Mouse (Mus musculus) forebrain, embryonic 15.5 days (tissue): Measurements from ENCODE around the gene Zmat3. TPM values are rescaled to one million over a fixed set of nuclear protein-coding genes. Genes with fewer than 3 reads are reported as not detected.

ENCODE experiments used
- ATAC-seq: fragments of 200-750 bp; cut with Nextera tagmentation; replicated peaks from 2 replicates; pipeline ENCODE4 v1.8.0; 2017; ENCODE audit warnings: mild to moderate bottlenecking, moderate TSS enrichment, moderate library complexity
- H3K27ac ChIP-seq: fragments of 300-500 bp; sonication (generic); replicated peaks from 2 replicates; pipeline ENCODE4 v1.5.1; 2015; ENCODE audit warnings: mild to moderate bottlenecking, inconsistent platforms
- H3K27me3 ChIP-seq: fragments of 300-500 bp; sonication (generic); 2 replicates; pipeline ENCODE4 v1.6.1; 2015; ENCODE audit warnings: inconsistent platforms
- H3K36me3 ChIP-seq: fragments of 300-500 bp; sonication (generic); 2 replicates; pipeline ENCODE4 v1.6.1; 2015; ENCODE audit warnings: mild to moderate bottlenecking, inconsistent platforms
- H3K4me1 ChIP-seq: fragments of 300-500 bp; sonication (generic); 2 replicates; pipeline ENCODE4 v1.6.1; 2015; ENCODE audit warnings: inconsistent platforms
- H3K4me2 ChIP-seq: fragments of 300-500 bp; sonication (generic); replicated peaks from 2 replicates; pipeline ENCODE4 v1.6.1; 2015; ENCODE audit warnings: mild to moderate bottlenecking, inconsistent platforms
- H3K4me3 ChIP-seq: fragments of 300-500 bp; sonication (generic); 2 replicates; pipeline ENCODE4 v1.5.1; 2015; ENCODE audit warnings: mild to moderate bottlenecking, inconsistent platforms
- H3K9ac ChIP-seq: fragments of 300-500 bp; sonication (generic); replicated peaks from 2 replicates; pipeline ENCODE4 v1.6.1; 2015; ENCODE audit warnings: mild to moderate bottlenecking, inconsistent platforms
- H3K9me3 ChIP-seq: fragments of 300-500 bp; sonication (generic); 2 replicates; pipeline ENCODE4 v1.6.1; 2016; ENCODE audit warnings: inconsistent platforms
- WGBS: fragments of 180-500 bp; shearing (Covaris S2); methylation state at CpG from one replicate; pipeline ENCODE4 v1.1.7; 2015; ENCODE audit warnings: mixed read lengths; 5-methylcytosine and 5-hydroxymethylcytosine counted together
- polyA plus RNA-seq: library from polyadenylated mRNA; unstranded; fragments of >200 nt; fragmentation: Nextera tagmentation; extraction: Ambion mirVana; gene quantifications from 2 replicates; pipeline ENCODE4 v1.2.1, GENCODE M21; 2015

Gene Zmat3
- 6.4 and 6.5 TPM in 2 replicates for polyA plus RNA-seq

DNA sequence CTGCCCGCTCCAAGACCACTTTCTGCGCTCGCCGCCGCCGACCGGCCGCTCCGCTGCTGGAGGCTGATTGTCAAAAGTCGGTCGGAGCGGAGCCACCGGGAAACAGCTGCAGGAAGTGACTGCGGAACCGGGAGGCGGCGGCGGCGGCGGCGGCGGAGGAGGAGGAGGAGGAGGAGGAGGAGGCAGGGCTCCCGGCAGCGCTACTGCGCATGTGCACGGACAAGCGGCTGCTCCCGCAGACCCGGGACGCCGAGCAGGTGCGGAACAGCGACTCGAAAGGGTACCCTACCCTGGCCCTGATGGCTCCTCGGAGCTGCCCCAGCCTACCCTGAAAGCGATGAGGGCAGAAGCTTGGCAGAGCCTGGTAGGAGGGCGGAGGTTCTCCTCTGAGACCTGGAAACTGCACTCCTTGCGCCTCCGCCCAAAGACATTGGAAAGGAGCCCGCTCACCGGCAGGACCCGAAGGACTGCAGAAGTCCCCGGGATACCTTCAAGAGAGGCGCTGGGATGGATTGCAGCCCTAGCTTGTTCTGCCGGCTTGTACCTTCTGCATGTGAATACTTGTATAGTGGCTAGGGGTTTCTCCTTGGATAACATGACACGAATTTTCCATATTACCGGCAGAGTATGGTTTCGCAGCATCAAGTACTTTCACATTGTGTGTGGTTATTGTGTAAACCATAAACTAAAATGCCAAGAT lies at the start of gene Zmat3:
Gene Zmat3, minus strand, starts transcription at position 469 of the 700 bp plus-strand sequence.
- peak within 1 kb of the TSS; percentile 66 for H3K4me2 ChIP-seq
- peak within 1 kb of the TSS; percentile 71 for H3K4me3 ChIP-seq
- H3K9me3 ChIP-seq: no peaks in the 10 kb centered on the region
- H3K27me3 ChIP-seq: no peaks in the 10 kb centered on the region
- ATAC-seq: peak; percentile 87
- no peaks in the 10 kb centered on the region for H3K36me3 ChIP-seq
- H3K4me1 ChIP-seq: peaks cover 11% of the 10 kb centered on the region
- H3K27ac ChIP-seq: peak within 1 kb of the TSS; percentile 84
- 4% methylated on average over 32 of the region's 48 CpGs for WGBS
- peak within 1 kb of the TSS; percentile 71 for H3K9ac ChIP-seq

DNA sequence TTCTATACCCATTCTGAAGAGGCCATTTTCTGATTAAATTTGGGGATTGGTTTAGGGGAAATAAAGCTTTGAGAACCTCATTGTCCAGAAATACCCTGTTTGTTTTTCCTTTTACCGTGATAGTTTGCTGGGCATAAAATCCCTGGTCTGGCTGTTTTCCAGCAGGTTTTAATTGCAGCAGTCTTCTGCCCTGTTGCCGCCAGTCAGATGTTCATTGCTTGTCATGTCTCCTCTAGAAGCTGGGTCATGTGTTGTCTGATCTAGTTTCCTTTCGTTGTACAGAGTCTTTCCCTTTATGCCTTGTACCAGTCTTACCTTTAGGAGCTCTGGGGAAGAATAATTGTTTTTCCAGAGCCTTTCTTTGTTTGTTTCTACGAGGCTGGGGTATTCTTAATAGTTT lies 48.6 kb upstream of the Zmat3 start:
- no peak overlapping the region for H3K9ac ChIP-seq
- H3K9me3 ChIP-seq: no peaks in the 10 kb centered on the region
- no peak overlapping the region for H3K4me3 ChIP-seq
- H3K27ac ChIP-seq: peak overlapping the region; percentile 31; the same call in 1 of the 2 replicates
- no peaks in the 10 kb centered on the region for H3K36me3 ChIP-seq
- H3K4me2 ChIP-seq: no peak overlapping the region
- no peak for ATAC-seq
- no peaks in the 10 kb centered on the region for H3K27me3 ChIP-seq
- WGBS: 3% methylated on average over 4 of the region's 4 CpGs
- peaks cover 14% of the 10 kb centered on the region for H3K4me1 ChIP-seq

DNA sequence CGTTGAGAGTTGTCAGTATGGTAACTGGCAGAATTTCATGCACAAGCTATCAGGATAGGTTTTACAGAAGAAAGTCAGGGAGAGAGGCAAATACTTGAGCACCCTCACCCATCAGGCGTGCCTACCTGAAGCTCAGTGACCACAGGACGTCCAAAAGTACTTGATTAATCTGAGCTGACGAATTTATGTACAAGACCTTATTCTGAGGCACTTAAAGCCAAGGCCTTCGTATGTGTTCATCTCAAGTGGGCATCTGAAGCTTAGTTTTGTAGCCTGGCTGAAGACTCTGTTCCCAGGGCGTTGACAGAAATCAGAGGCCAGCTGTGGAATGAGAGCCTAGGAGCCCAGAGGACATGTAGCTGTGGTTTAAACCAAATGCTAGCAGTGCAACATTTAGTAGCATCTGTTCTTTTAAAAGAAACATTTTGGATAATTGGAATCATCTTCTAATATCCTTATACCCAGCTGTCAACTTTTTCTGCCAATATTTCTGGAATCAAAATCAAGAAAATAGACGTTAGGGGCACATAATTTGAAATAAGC lies 46.8 kb upstream of the Zmat3 start:
- H3K9me3 ChIP-seq: no peaks in the 10 kb centered on the region
- no peak overlapping the region for H3K27ac ChIP-seq
- no peak overlapping the region for H3K9ac ChIP-seq
- ATAC-seq: no peak
- H3K4me3 ChIP-seq: no peak overlapping the region
- H3K4me2 ChIP-seq: no peak overlapping the region
- H3K27me3 ChIP-seq: no peaks in the 10 kb centered on the region
- WGBS: 77% methylated on average over 7 of the region's 7 CpGs
- peaks cover 14% of the 10 kb centered on the region for H3K4me1 ChIP-seq
- no peaks in the 10 kb centered on the region for H3K36me3 ChIP-seq

DNA sequence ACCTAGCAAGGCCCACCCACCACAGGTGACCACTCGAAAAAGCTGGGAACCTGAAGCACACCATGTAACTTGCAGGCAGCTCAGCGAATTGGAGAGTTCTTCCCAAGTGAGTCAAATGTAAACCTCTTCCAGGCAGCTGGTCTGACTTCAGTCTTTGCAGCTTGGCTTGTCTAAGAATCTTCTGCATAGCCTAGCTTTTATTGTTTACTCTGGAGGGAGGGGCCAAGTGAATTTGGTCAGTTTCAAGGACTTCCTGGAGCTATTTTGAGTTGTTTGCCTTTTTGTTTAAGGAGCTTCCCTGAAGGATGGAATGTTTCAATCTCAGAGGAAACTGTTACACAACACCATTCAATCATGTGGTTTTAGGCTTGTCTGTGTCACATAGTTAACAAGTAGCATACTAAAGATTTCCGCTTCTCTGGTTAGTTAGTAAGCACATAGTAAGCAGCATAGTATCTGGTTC lies 43.0 kb upstream of the Zmat3 start:
- H3K4me1 ChIP-seq: no peaks in the 10 kb centered on the region; the same call in none of the 2 replicates

DNA sequence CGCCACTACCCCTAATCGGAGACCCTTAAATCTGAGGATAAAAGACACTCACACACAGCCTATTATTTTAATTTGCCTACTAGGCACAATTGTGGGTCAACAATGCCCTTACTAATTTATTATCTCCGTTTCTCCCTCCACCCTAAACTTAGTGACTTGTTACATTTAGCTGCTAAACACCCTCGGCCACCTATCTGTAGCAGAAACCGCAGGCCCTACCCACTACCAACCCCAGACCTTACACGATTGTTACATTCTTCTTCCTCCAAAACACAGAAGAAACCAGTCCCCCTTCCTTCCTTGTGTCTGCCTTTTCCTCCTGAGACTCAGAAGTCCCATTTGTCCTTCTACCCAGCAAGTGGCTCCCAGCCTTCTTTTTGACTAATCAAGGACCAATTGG lies 41.0 kb upstream of the Zmat3 start:
- Histone ChIP-seq H3K27me3 (no peaks in the 10 kb centered on the region), H3K9me3 (no peaks in the 10 kb centered on the region), H3K9ac (no peak overlapping the region), H3K4me3 (no peak overlapping the region), H3K4me1 (peaks cover 2% of the 10 kb centered on the region), H3K36me3 (no peaks in the 10 kb centered on the region), H3K4me2 (no peak overlapping the region), H3K27ac (no peak overlapping the region)
- WGBS: 73% methylated on average over 6 of the region's 6 CpGs
- ATAC-seq: no peak

More for the DNA sequence above, 43.0 kb upstream of the Zmat3 start:
- H3K9me3 ChIP-seq: no peaks in the 10 kb centered on the region
- no peaks in the 10 kb centered on the region for H3K36me3 ChIP-seq
- H3K27ac ChIP-seq: no peak overlapping the region
- 94% methylated on average over 3 of the region's 3 CpGs for WGBS
- H3K4me3 ChIP-seq: no peak overlapping the region
- H3K27me3 ChIP-seq: no peaks in the 10 kb centered on the region
- no peak for ATAC-seq
- no peak overlapping the region for H3K9ac ChIP-seq
- no peak overlapping the region for H3K4me2 ChIP-seq

DNA sequence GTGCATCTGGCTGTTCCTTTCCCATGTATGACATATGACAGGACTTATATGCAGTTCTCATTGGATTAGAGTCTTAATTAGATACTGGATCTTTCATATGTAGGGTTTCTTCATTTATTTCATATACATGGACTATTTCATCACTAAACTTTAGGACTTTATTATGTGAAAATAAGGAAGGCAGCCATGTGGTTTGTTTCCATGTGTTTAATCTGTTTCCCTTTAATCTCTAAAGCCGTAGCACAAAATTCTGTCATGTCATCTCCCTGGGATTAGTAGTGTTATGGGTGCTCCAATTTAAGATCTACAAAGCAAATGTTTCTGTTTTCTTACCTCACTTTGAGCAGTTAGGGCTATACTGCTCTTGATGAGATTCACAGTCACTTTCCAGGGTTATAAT lies 39.9 kb upstream of the Zmat3 start:
- no peaks in the 10 kb centered on the region for H3K9me3 ChIP-seq
- H3K4me2 ChIP-seq: no peak overlapping the region
- WGBS: 88% methylated on average over 1 of the region's 1 CpGs
- H3K4me1 ChIP-seq: peaks cover 7% of the 10 kb centered on the region
- no peak overlapping the region for H3K4me3 ChIP-seq
- ATAC-seq: no peak
- no peak overlapping the region for H3K27ac ChIP-seq
- H3K27me3 ChIP-seq: no peaks in the 10 kb centered on the region
- no peaks in the 10 kb centered on the region for H3K36me3 ChIP-seq
- no peak overlapping the region for H3K9ac ChIP-seq

DNA sequence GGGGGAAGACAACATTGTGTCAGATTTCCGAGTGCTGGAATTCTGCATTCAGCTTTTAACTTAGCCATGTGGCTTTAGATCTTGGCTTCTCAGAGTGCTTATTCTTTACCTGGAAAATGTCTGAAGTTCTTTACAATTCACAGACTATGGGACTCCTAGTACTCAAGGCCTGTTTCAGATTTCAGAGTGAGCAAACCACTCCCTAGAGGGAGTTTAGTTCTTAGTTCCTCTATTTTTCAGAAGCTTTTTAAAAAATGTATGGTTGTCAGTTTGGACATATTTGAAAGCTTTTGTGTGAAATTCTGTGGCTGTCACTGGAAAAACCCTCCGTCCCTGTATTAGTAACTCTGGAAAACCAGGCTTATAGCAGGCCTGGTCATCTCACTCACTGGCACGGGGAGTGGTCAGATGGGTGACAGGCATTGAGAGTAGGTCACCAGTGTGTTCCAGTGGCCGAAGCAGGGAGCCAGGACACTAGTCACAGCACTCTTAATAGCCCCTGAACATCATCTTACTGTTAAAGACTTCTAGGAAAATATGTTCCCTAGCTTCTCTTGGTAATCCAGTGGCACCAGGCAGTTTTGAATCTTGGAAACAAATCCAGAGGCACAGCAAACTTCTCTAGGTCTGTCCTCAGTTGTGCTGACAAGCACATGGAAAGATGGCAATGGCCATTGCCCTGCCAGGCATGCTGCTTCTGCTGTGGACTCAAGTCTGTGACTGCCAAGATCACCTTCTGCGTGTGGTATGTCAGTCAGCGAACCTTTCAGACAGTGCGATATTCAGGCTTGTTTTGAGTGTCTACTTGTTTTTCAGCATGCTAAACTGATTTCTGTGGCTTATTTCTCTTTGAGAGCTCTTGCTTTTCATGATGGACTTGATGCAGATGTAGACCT lies 37.4 kb upstream of the Zmat3 start:
- Histone ChIP-seq H3K27ac (no peak overlapping the region), H3K36me3 (no peaks in the 10 kb centered on the region), H3K9ac (no peak overlapping the region), H3K4me3 (no peak overlapping the region), H3K27me3 (no peaks in the 10 kb centered on the region), H3K4me2 (no peak overlapping the region), H3K9me3 (no peaks in the 10 kb centered on the region), H3K4me1 (peaks cover 29% of the 10 kb centered on the region)
- 82% methylated on average over 7 of the region's 7 CpGs for WGBS
- ATAC-seq: no peak

DNA sequence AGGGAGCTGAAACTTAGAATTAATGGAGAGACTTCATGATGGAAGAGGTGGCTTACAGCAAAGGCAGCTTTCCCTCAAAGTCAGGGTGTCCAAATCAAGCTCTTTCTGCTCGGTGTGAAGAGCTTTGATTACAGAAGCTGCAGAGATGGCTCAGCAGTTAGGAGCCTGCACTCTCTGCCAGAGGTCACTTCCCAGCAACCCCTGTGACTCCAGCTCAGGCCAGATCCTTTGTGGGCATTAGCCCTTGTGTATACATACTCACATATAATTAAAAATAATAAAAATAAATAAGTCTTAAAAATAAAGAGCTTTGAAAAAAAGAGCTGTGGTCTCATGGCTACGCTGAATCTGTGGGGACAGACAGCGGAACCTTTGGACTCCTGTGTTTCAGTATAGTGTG lies 35.8 kb upstream of the Zmat3 start:
- H3K27ac ChIP-seq: no peak overlapping the region
- no peaks in the 10 kb centered on the region for H3K36me3 ChIP-seq
- H3K9me3 ChIP-seq: no peaks in the 10 kb centered on the region
- H3K9ac ChIP-seq: no peak overlapping the region
- no peak overlapping the region for H3K4me3 ChIP-seq
- no peak overlapping the region for H3K4me2 ChIP-seq
- ATAC-seq: no peak
- H3K4me1 ChIP-seq: peaks cover 29% of the 10 kb centered on the region
- H3K27me3 ChIP-seq: no peaks in the 10 kb centered on the region
- WGBS: 71% methylated on average over 3 of the region's 3 CpGs

DNA sequence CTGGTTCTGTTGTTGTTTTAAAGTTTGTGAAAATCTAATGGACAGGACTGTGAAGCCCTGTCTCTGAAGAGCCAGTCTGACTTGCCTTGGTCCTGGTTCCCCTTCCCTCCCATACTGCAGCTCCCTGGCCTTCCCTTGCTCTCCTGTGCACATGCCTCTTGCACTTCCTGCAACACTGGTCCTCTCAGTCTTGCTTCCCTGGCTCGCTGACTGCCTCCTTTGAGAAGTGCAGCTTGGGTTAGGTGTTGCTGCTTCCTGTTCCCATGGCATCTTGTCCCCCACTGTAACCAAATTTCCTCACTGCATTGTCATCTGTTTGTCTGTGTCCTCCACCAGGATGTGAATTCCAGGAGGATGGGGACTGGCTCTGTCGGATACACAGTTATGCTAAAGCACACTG lies 34.1 kb upstream of the Zmat3 start:
- Histone ChIP-seq H3K4me1 (peaks cover 35% of the 10 kb centered on the region), H3K9ac (no peak overlapping the region), H3K4me2 (no peak overlapping the region), H3K4me3 (no peak overlapping the region), H3K27me3 (no peaks in the 10 kb centered on the region), H3K9me3 (no peaks in the 10 kb centered on the region), H3K36me3 (no peaks in the 10 kb centered on the region), H3K27ac (no peak overlapping the region)
- WGBS: 72% methylated on average over 2 of the region's 2 CpGs
- no peak for ATAC-seq

DNA sequence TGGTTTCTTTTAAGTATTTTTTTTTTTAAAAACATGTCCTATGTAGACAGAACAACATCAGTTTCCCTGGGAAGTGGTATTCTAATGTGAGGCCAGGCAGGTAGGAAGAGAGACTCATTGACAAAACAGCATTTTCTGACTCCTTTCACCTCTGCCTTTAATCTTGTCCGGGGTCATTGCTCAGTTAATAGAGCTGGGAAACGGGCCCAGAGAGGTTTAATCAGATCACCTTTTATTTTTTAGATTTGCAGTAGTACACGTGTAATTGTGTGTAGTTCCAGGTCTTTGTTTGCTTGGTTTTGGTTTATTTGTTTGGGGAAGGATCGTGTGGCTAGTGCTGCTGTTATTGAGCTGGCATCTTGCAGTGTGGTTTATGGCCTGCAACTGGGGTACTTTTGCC lies 33.6 kb upstream of the Zmat3 start:
- 27% methylated on average over 4 of the region's 4 CpGs for WGBS
- Histone ChIP-seq H3K27me3 (no peaks in the 10 kb centered on the region), H3K27ac (no peak overlapping the region), H3K9ac (no peak overlapping the region), H3K9me3 (no peaks in the 10 kb centered on the region), H3K4me3 (no peak overlapping the region), H3K4me2 (peak overlapping the region; percentile 58; the same call in 1 of the 2 replicates), H3K36me3 (no peaks in the 10 kb centered on the region), H3K4me1 (peaks cover 35% of the 10 kb centered on the region)
- ATAC-seq: no peak

DNA sequence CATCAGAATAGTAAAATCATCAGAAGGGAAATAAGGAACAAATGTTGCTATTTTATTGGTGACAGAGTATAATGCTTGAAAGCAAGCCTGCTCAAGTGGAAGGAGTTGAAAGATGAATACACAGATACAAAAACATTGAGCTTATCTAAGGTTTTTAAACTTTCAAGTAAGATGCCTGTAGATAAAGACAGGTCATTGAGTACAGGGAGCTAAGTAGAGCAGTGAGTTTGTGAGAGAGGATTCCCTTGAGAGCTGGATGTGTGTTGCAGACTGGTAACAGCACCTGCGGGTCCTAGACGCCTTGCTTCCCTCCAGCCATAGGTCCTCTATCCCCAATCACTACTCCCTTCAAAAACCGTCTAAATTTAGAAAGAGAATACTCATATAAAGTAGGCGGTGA lies 32.8 kb upstream of the Zmat3 start:
- H3K27ac ChIP-seq: no peak overlapping the region
- H3K4me3 ChIP-seq: peak overlapping the region; percentile 74
- WGBS: 17% methylated on average over 4 of the region's 4 CpGs
- ATAC-seq: no peak
- H3K27me3 ChIP-seq: no peaks in the 10 kb centered on the region
- peak overlapping the region; percentile 15; the same call in 1 of the 2 replicates for H3K9ac ChIP-seq
- peaks cover 35% of the 10 kb centered on the region for H3K4me1 ChIP-seq
- peak overlapping the region; percentile 58 for H3K4me2 ChIP-seq
- no peaks in the 10 kb centered on the region for H3K9me3 ChIP-seq
- no peaks in the 10 kb centered on the region for H3K36me3 ChIP-seq

DNA sequence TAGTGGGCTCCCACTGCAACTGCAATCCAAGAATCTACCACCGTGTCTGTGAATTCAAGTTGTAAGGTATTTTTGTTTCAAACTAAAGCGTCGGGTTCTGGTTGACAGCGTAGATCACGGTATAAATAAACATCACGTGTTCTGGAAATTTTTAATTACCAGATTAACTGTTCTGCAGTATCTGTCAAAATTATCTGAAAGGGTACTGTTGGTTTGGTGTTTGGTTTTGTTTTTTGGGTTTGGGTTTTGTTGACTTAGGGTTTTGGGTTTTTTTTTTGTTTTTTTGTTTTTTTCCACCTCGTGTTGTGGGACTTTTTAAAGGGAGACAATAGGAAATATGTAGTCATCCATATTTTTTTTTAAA lies 32.3 kb upstream of the Zmat3 start:
- no peak for ATAC-seq
- H3K4me1 ChIP-seq: peaks cover 33% of the 10 kb centered on the region
- no peaks in the 10 kb centered on the region for H3K9me3 ChIP-seq
- H3K27me3 ChIP-seq: no peaks in the 10 kb centered on the region
- peak overlapping the region; percentile 85 for H3K9ac ChIP-seq
- WGBS: under 1% methylated on average over 7 of the region's 7 CpGs
- peak overlapping the region; percentile 74 for H3K4me3 ChIP-seq
- peak overlapping the region; percentile 58 for H3K4me2 ChIP-seq
- H3K27ac ChIP-seq: peak overlapping the region; percentile 97; the same call in 1 of the 2 replicates
- no peaks in the 10 kb centered on the region for H3K36me3 ChIP-seq
